Mouse (Mus musculus) heart, postnatal 0 days (tissue): ENCODE data around the gene Cyp3a25. TPM values are rescaled to one million over a fixed set of nuclear protein-coding genes. Genes with fewer than 3 reads are reported as not detected.
"Not testable (repeated sequence)": the region's sequence is repeated elsewhere in the genome, so short reads cannot be mapped to it uniquely, and the experiment has no call there.

Experiments used
- ATAC-seq: fragments of 200-750 bp; cut with Nextera tagmentation; 2 replicates; pipeline ENCODE4 v1.8.0; 2017; ENCODE audit warnings: low read depth, moderate number of reproducible peaks, moderate library complexity; ENCODE audit not compliant: insufficient read depth
- DNase-seq: peaks from one replicate; pipeline ENCODE4 v3.0.0-alpha.2; 2016; ENCODE audit warnings: low spot score
- H3K27ac ChIP-seq: fragments of 300-500 bp; sonication (generic); 2 replicates; pipeline ENCODE4 v1.5.1; 2014; ENCODE audit warnings: low read depth, mild to moderate bottlenecking
- H3K27me3 ChIP-seq: fragments of 300-500 bp; sonication (generic); 2 replicates; pipeline ENCODE4 v1.6.1; 2014; ENCODE audit warnings: low read length, mixed read lengths; ENCODE audit not compliant: control insufficient read depth, insufficient read depth
- H3K36me3 ChIP-seq: fragments of 300-500 bp; sonication (generic); replicated peaks from 2 replicates; pipeline ENCODE4 v1.6.1; 2014; ENCODE audit warnings: low read length, mixed read lengths; ENCODE audit not compliant: control insufficient read depth, insufficient read depth
- H3K4me1 ChIP-seq: fragments of 300-500 bp; sonication (generic); 2 replicates; pipeline ENCODE4 v1.6.1; 2014; ENCODE audit warnings: antibody characterized with exemption; ENCODE audit not compliant: control insufficient read depth, insufficient read depth
- H3K4me2 ChIP-seq: fragments of 300-500 bp; sonication (generic); 2 replicates; pipeline ENCODE4 v1.6.1; 2014; ENCODE audit warnings: low read depth, mild to moderate bottlenecking, low read length, moderate library complexity
- H3K4me3 ChIP-seq: fragments of 300-500 bp; sonication (generic); 2 replicates; pipeline ENCODE4 v1.5.1; 2014; ENCODE audit warnings: low read depth, low read length
- H3K9ac ChIP-seq: fragments of 300-500 bp; sonication (generic); replicated peaks from 2 replicates; pipeline ENCODE4 v1.6.1; 2014; ENCODE audit warnings: low read depth, low read length, mixed read lengths
- H3K9me3 ChIP-seq: fragments of 300-500 bp; sonication (generic); replicated peaks from 2 replicates; pipeline ENCODE4 v1.6.1; 2016; ENCODE audit warnings: low read length; ENCODE audit not compliant: control insufficient read depth
- CTCF ChIP-seq: IDR thresholded peaks from 2 replicates; pipeline ENCODE4 v1.5.1; 2016; ENCODE audit warnings: antibody characterized with exemption, control low read depth, low read depth
- EP300 ChIP-seq: IDR thresholded peaks from 2 replicates; pipeline ENCODE4 v1.6.1; 2016; ENCODE audit warnings: antibody characterized with exemption, low read depth
- WGBS: fragments of 180-500 bp; shearing (Covaris S2); extraction: QIAGEN DNeasy Blood & Tissue Kit; methylation state at CpG from one replicate; pipeline ENCODE4 v1.1.7; 2014; 5-methylcytosine and 5-hydroxymethylcytosine counted together
- polyA plus RNA-seq: library from polyadenylated mRNA; unstranded; fragments of >200 nt; fragmentation: Nextera tagmentation; extraction: Ambion mirVana; gene quantifications from 2 replicates; pipeline ENCODE4 v1.2.1, GENCODE M21; 2015
- total RNA-seq: library from RNA; depleted of rRNA; stranded (reverse); fragments of >200 nt; gene quantifications from 2 replicates; pipeline ENCODE4 v1.2.3, GENCODE M21; 2014; ENCODE audit warnings: low replicate concordance; rRNA removed

The Cyp3a25 gene
- not detected in 2 replicates for total RNA-seq
- not detected in 2 replicates for polyA plus RNA-seq

DNA sequence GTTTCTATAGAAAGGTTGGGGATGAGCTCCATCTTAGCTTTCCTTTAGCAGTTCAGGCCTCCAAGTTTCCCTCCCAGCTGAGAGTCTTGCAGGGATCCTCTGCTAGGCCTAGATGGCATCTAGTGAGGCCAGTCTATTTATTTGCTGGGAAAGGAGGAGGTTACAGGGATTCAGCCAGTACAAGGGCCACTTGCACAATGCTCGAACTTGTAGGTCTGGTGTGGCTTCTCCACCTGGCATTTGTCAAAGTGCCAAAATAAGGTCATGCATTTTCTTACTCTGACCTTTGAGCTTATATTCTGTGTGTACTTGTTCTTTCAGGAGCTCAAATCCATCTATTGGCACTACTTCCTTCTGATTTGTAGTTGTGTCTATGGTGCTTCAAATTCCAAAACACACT lies at the start of gene Cyp3a25:
Cyp3a25 (minus strand) TSS at position 110 of the 400 bp plus-strand sequence.
- not testable (repeated sequence) for H3K36me3 ChIP-seq, H3K9ac ChIP-seq, DNase-seq, H3K27ac ChIP-seq, H3K4me2 ChIP-seq, ATAC-seq, H3K4me3 ChIP-seq, H3K27me3 ChIP-seq, H3K4me1 ChIP-seq, H3K9me3 ChIP-seq
- WGBS, result 32% methylated on average over 1 of the region's 1 CpGs

DNA sequence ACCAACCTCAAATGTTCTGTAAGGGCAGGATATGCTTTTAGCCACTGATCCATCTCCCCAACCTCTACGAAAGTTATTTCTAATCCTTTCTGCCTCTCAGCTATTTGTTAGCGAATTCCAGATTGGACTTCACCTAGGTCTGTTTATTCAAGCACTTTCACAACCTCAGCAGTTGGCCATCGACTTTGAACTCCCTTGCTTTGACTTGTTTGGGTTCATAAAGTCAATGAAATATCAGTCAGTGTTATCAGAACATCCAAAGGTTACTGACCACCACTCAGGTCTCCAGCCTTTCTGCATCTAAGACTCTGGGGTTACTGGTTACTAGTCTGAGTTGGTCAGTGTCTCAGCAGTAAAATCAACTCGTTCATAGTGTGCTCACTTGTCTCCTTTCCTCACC lies 11.7 kb upstream of the Cyp3a25 start:
- Histone ChIP-seq H3K4me2 (no peak overlapping the region), H3K9me3 (peaks cover 21% of the 10 kb centered on the region; the same call in 1 of the 2 replicates), H3K36me3 (no peaks in the 10 kb centered on the region), H3K27me3 (no peaks in the 10 kb centered on the region), H3K4me1 (no peaks in the 10 kb centered on the region), H3K4me3 (no peak overlapping the region), H3K27ac (no peak overlapping the region), H3K9ac (no peak overlapping the region)
- DNase-seq (no peak), ATAC-seq (no peak)
- WGBS, result 32% methylated on average over 4 of the region's 4 CpGs
- TF ChIP-seq CTCF (no peak), EP300 (no peak)

DNA sequence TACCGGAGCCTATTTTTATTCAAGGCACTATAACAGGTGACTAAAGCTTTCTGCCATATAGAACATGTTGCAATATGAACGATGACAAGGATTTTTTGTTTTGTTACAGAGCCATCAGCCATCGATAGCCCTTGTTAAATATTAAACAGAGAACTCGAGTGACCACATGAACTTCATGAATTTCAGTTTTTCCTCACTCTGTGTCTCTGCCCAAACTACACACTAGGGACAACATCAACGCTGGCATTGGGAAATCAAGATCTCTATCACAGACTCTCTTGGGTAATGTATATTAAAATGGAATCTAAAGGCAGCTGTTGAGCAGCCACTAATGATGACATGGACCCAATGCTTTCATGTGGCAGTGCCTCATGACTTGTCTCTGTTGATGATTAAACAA lies 8.9 kb upstream of the Cyp3a25 start:
- DNase-seq, result no peak
- 61% methylated on average over 5 of the region's 5 CpGs for WGBS
- ATAC-seq, result no peak

GRCm38 (mm10) chr5:146011251-146011650 lies 1.8 kb upstream of the Cyp3a25 start:
- no peak overlapping the region for H3K9ac ChIP-seq
- H3K36me3 ChIP-seq, result no peaks in the 10 kb centered on the region
- DNase-seq, result no peak
- TF ChIP-seq EP300 (no peak), CTCF (no peak)
- H3K27me3 ChIP-seq, result no peaks in the 10 kb centered on the region
- no peak overlapping the region for H3K4me3 ChIP-seq
- ATAC-seq, result no peak
- 0 out of 2 replicates have a peak, but pooled peaks cover 4% of the 10 kb centered on the region for H3K9me3 ChIP-seq
- 58% methylated on average over 1 of the region's 1 CpGs for WGBS
- H3K4me2 ChIP-seq, result no peak overlapping the region
- no peaks in the 10 kb centered on the region for H3K4me1 ChIP-seq
- H3K27ac ChIP-seq, result no peak overlapping the region

More for the DNA sequence above, 8.9 kb upstream of the Cyp3a25 start:
- no peak overlapping the region for H3K9ac ChIP-seq
- no peak overlapping the region for H3K4me3 ChIP-seq
- H3K9me3 ChIP-seq, result peaks cover 12% of the 10 kb centered on the region; the same call in 1 of the 2 replicates
- H3K36me3 ChIP-seq, result no peaks in the 10 kb centered on the region
- no peaks in the 10 kb centered on the region for H3K4me1 ChIP-seq
- no peak overlapping the region for H3K27ac ChIP-seq
- no peaks in the 10 kb centered on the region for H3K27me3 ChIP-seq
- H3K4me2 ChIP-seq, result no peak overlapping the region
- TF ChIP-seq CTCF (no peak), EP300 (no peak)

- ATAC-seq (no peak), DNase-seq (no peak)
- no peaks in the 10 kb centered on the region for H3K4me1 ChIP-seq
- no peak overlapping the region for H3K27ac ChIP-seq
- H3K9me3 ChIP-seq, result 0 out of 2 replicates have a peak, but pooled peaks cover 17% of the 10 kb centered on the region
- no peak overlapping the region for H3K4me2 ChIP-seq
- no peak overlapping the region for H3K4me3 ChIP-seq
- H3K36me3 ChIP-seq, result no peaks in the 10 kb centered on the region
- no peaks in the 10 kb centered on the region for H3K27me3 ChIP-seq
- no peak overlapping the region for H3K9ac ChIP-seq
- no peak for TF ChIP-seq CTCF
- TF ChIP-seq EP300, result no peak
Measured at GRCm38 (mm10) chr5:145967080-145967479, 42.3 kb downstream of the Cyp3a25 start.

Other genes with a start within 250 kb of the Cyp3a25 start
- gene Cyp3a44, start 203.7 kb downstream of the Cyp3a25 start, total RNA-seq, result not detected in 2 replicates
- not detected in 2 replicates for gene Cyp3a44, start 203.7 kb downstream of the Cyp3a25 start, polyA plus RNA-seq
- 0.15 TPM in 1 of 2 replicates, not detected in the other for gene Cyp3a11, start 129.7 kb downstream of the Cyp3a25 start, total RNA-seq
- not detected in 2 replicates for gene Cyp3a11, start 129.7 kb downstream of the Cyp3a25 start, polyA plus RNA-seq
- not detected in 2 replicates for gene Cyp3a59, start 69.6 kb upstream of the Cyp3a25 start, total RNA-seq
- not detected in 2 replicates for gene Cyp3a59, start 69.6 kb upstream of the Cyp3a25 start, polyA plus RNA-seq
- not detected in 2 replicates for gene Gm5565, start 150.9 kb upstream of the Cyp3a25 start, total RNA-seq
- not detected in 2 replicates for gene Gm5565, start 150.9 kb upstream of the Cyp3a25 start, polyA plus RNA-seq
- gene Gm6309, start 161.1 kb upstream of the Cyp3a25 start, total RNA-seq, result not detected in 2 replicates
- gene Gm6309, start 161.1 kb upstream of the Cyp3a25 start, polyA plus RNA-seq, result not detected in 2 replicates
- gene 1700001J03Rik, start 175.7 kb upstream of the Cyp3a25 start, total RNA-seq, result not detected in 2 replicates
- not detected in 2 replicates for gene 1700001J03Rik, start 175.7 kb upstream of the Cyp3a25 start, polyA plus RNA-seq
- gene Rnf6, start 211.9 kb upstream of the Cyp3a25 start, total RNA-seq, result 31.1 and 36.3 TPM in 2 replicates
- gene Rnf6, start 211.9 kb upstream of the Cyp3a25 start, polyA plus RNA-seq, result 38.5 and 41.4 TPM in 2 replicates
- gene Cdk8, start 221.6 kb upstream of the Cyp3a25 start, total RNA-seq, result 23.6 and 32.7 TPM in 2 replicates
- gene Cdk8, start 221.6 kb upstream of the Cyp3a25 start, polyA plus RNA-seq, result 5.9 and 6.2 TPM in 2 replicates